Mouse (Mus musculus) CH12.LX (cell line): ENCODE measurements around the gene Ajm1.

ENCODE experiments used
- CTCF ChIP-seq, 2 experiments: IDR thresholded peaks in 1 of 2; conservative IDR thresholded peaks in 1 of 2; 2 replicates each; pipeline ENCODE4 v1.5.1; 2011 to 2012; ENCODE audit warnings: low read depth in 2 of 2, low read length in 2 of 2, improper control_type of control experiment in 1 of 2, inconsistent platforms in 1 of 2, mild to moderate bottlenecking in 1 of 2, moderate library complexity in 1 of 2
- MYC ChIP-seq: IDR thresholded peaks from 2 replicates; pipeline ENCODE4 v1.6.1; 2011; ENCODE audit warnings: low read depth, mild to moderate bottlenecking, improper control_type of control experiment, low read length
- POLR2A ChIP-seq: IDR thresholded peaks from 2 replicates; pipeline ENCODE4 v1.6.1; 2011; ENCODE audit warnings: low read depth, mild to moderate bottlenecking, improper control_type of control experiment, low read length
- POLR2AphosphoS2 ChIP-seq: IDR thresholded peaks from 2 replicates; pipeline ENCODE4 v1.6.1; 2011; ENCODE audit warnings: low read depth, low read length, improper control_type of control experiment
- TBP ChIP-seq: conservative IDR thresholded peaks from 2 replicates; pipeline ENCODE4 v1.6.1; 2011; ENCODE audit warnings: low read depth, low read length, improper control_type of control experiment
- TCF12 ChIP-seq: IDR thresholded peaks from 2 replicates; pipeline ENCODE4 v1.6.1; 2014; ENCODE audit warnings: low read depth, mild to moderate bottlenecking, inconsistent platforms, low read length, improper control_type of control experiment

GRCm38 (mm10) chr2:25574136-25574535 lies 7.4 kb downstream of the Ajm1 start:
- TF ChIP-seq MYC = no peak
- TF ChIP-seq POLR2AphosphoS2 = no peak
- no peak; the same call in 1 of the 2 replicates for TF ChIP-seq TCF12
- no peak for TF ChIP-seq TBP
- TF ChIP-seq POLR2A = no peak
- no peak for TF ChIP-seq CTCF (conservative IDR thresholded peaks at IDR 0.05 in 1 of 2, IDR thresholded peaks at IDR 0.05 in 1 of 2; ENCODE audit: low read depth in 2 of 2, low read length in 2 of 2)
